Mouse (Mus musculus) brain, embryonic 14.5 days (tissue): ENCODE results near the gene Taf9. TPM values are rescaled to one million over a fixed set of nuclear protein-coding genes. Genes with fewer than 3 reads are reported as not detected.

Source experiments
- DNase-seq: peaks from one replicate; pipeline ENCODE4 v3.0.0-alpha.2; 2011; ENCODE audit warnings: low read depth
- CTCF ChIP-seq: fragments of 200-500 bp; IDR thresholded peaks from 2 replicates; pipeline ENCODE4 v1.5.1; 2012; ENCODE audit warnings: inconsistent platforms, mild to moderate bottlenecking, moderate library complexity, borderline replicate concordance; ENCODE audit not compliant: insufficient read depth, insufficient read length; ENCODE audit errors: extremely low read depth
- POLR2A ChIP-seq: fragments of 200-500 bp; IDR thresholded peaks from 2 replicates; pipeline ENCODE4 v1.6.1; 2012; ENCODE audit warnings: mild to moderate bottlenecking, inconsistent platforms, borderline replicate concordance; ENCODE audit not compliant: poor library complexity, insufficient read depth, insufficient read length, severe bottlenecking; ENCODE audit errors: extremely low read depth
- polyA plus RNA-seq: library from polyadenylated mRNA; depleted of rRNA; stranded (reverse); fragments of >200 nt; gene quantifications from 2 replicates; pipeline ENCODE4 v1.2.3, GENCODE M21; 2012

Gene Taf9
- polyA plus RNA-seq, 1 experiment, result 22.4 TPM

GRCm38 (mm10) chr13:100617583-100617982, 33.8 kb upstream of the Taf9 start:
- no peak for DNase-seq
- no peak for TF ChIP-seq POLR2A
- TF ChIP-seq CTCF, result no peak

GRCm38 (mm10) chr13:100622241-100622640, 29.1 kb upstream of the Taf9 start:
- TF ChIP-seq POLR2A (no peak), CTCF (no peak)
- DNase-seq, result no peak

- no peak for DNase-seq
Observed at GRCm38 (mm10) chr13:100634106-100634691, 17.2 kb upstream of the Taf9 start.

GRCm38 (mm10) chr13:100642471-100643209, 8.7 kb upstream of the Taf9 start:
- DNase-seq, result no peak
- no peak for TF ChIP-seq POLR2A
- no peak for TF ChIP-seq CTCF

More at GRCm38 (mm10) chr13:100634106-100634691, 17.2 kb upstream of the Taf9 start:
- no peak for TF ChIP-seq CTCF
- no peak for TF ChIP-seq POLR2A

- no peak for DNase-seq
- TF ChIP-seq CTCF (no peak), POLR2A (no peak)
Observed at GRCm38 (mm10) chr13:100648223-100648622, 3.2 kb upstream of the Taf9 start.

GRCm38 (mm10) chr13:100650550-100651438, 585 bp upstream of the Taf9 start, which contains the start of the genes Ak6 and Rad17:
Gene Ak6, plus strand, starts transcription at chr13:100650979.
Gene Rad17, minus strand, starts transcription at chr13:100651051.
- peak; percentile 80; the same call in 1 of the 2 replicates for TF ChIP-seq POLR2A
- no peak; the same call in 1 of the 2 replicates for TF ChIP-seq CTCF
- peak; percentile 98 for DNase-seq

GRCm38 (mm10) chr13:100658091-100658490, 6.7 kb downstream of the Taf9 start:
- TF ChIP-seq POLR2A, result no peak
- no peak for TF ChIP-seq CTCF

GRCm38 (mm10) chr13:100659864-100660456, 8.6 kb downstream of the Taf9 start:
- TF ChIP-seq POLR2A, result no peak
- TF ChIP-seq CTCF, result peak; percentile 83
- DNase-seq, result peak; percentile 86

More at GRCm38 (mm10) chr13:100658091-100658490, 6.7 kb downstream of the Taf9 start:
- no peak for DNase-seq

- DNase-seq, result peak; percentile 39
Observed at GRCm38 (mm10) chr13:100669291-100670022, 18.1 kb downstream of the Taf9 start, which contains the start of gene Ccdc125. Gene Ccdc125, plus strand, starts transcription at chr13:100669717.

GRCm38 (mm10) chr13:100670181-100670741, 18.9 kb downstream of the Taf9 start:
- no peak for DNase-seq
- TF ChIP-seq POLR2A, result no peak
- TF ChIP-seq CTCF, result no peak

More at GRCm38 (mm10) chr13:100669291-100670022, 18.1 kb downstream of the Taf9 start, which contains the start of gene Ccdc125:
- no peak for TF ChIP-seq POLR2A
